Mouse (Mus musculus) Muller cell, postnatal 12 days (primary cell): ENCODE measurements around the gene Cdkal1.
A peak's percentile ranks its signal among the peaks of the same experiment; 100 is the strongest.

ENCODE experiments used
- DNase-seq: peaks from one replicate; pipeline ENCODE4 v3.0.0-alpha.2; 2015; ENCODE audit errors: inconsistent ontology term

Gene Cdkal1

GRCm38 (mm10) chr13:29855281-29856031 is at the start of gene Cdkal1:
TSS of gene Cdkal1 (minus strand) at chr13:29855674.
- peak; percentile 80 for DNase-seq

- DNase-seq: no peak
These were observed 47.9 kb upstream of the Cdkal1 start for GRCm38 (mm10) chr13:29903341-29903740.

- no peak for DNase-seq
These were observed 47.2 kb upstream of the Cdkal1 start for GRCm38 (mm10) chr13:29902676-29903075.

GRCm38 (mm10) chr13:29901641-29902040 is 46.2 kb upstream of the Cdkal1 start:
- DNase-seq: no peak

- no peak for DNase-seq
These were observed 11.3 kb upstream of the Cdkal1 start for GRCm38 (mm10) chr13:29866780-29867179.

GRCm38 (mm10) chr13:29864331-29864730 is 8.9 kb upstream of the Cdkal1 start:
- DNase-seq: no peak

GRCm38 (mm10) chr13:29860087-29860486 is 4.6 kb upstream of the Cdkal1 start:
- DNase-seq: peak; percentile 18

GRCm38 (mm10) chr13:29857436-29857835 is 2.0 kb upstream of the Cdkal1 start:
- peak; percentile 37 for DNase-seq

GRCm38 (mm10) chr13:29854876-29855275 is 598 bp downstream of the Cdkal1 start:
- no peak for DNase-seq

GRCm38 (mm10) chr13:29838409-29839047 is 16.9 kb downstream of the Cdkal1 start:
- DNase-seq: no peak

GRCm38 (mm10) chr13:29835170-29835569 is 20.3 kb downstream of the Cdkal1 start:
- DNase-seq: peak; percentile 14

GRCm38 (mm10) chr13:29833751-29834150 is 21.7 kb downstream of the Cdkal1 start:
- no peak for DNase-seq

GRCm38 (mm10) chr13:29831126-29831525 is 24.3 kb downstream of the Cdkal1 start:
- peak; percentile 86 for DNase-seq

GRCm38 (mm10) chr13:29828032-29828431 is 27.4 kb downstream of the Cdkal1 start:
- no peak for DNase-seq

GRCm38 (mm10) chr13:29826469-29826868 is 29.0 kb downstream of the Cdkal1 start:
- no peak for DNase-seq

GRCm38 (mm10) chr13:29826041-29826440 is 29.4 kb downstream of the Cdkal1 start:
- no peak for DNase-seq

- DNase-seq: no peak
These were observed 30.7 kb downstream of the Cdkal1 start for GRCm38 (mm10) chr13:29824797-29825196.

GRCm38 (mm10) chr13:29824326-29824725 is 31.1 kb downstream of the Cdkal1 start:
- no peak for DNase-seq

GRCm38 (mm10) chr13:29823906-29824305 is 31.6 kb downstream of the Cdkal1 start:
- DNase-seq: no peak

GRCm38 (mm10) chr13:29823487-29823886 is 32.0 kb downstream of the Cdkal1 start:
- DNase-seq: no peak

- no peak for DNase-seq
These were observed 35.4 kb downstream of the Cdkal1 start for GRCm38 (mm10) chr13:29819910-29820583.

GRCm38 (mm10) chr13:29819147-29819546 is 36.3 kb downstream of the Cdkal1 start:
- DNase-seq: no peak

GRCm38 (mm10) chr13:29818314-29818713 is 37.2 kb downstream of the Cdkal1 start:
- DNase-seq: no peak
